Mouse (Mus musculus) adrenal gland, postnatal 36 days (tissue): ENCODE measurements around the gene Galc. TPM values are rescaled to one million over a fixed set of nuclear protein-coding genes. Genes with fewer than 3 reads are reported as not detected.
A peak's percentile ranks its signal among the peaks of the same experiment; 100 is the strongest.

Experiments
- DNase-seq, 2 experiments: peaks; one replicate each; pipeline ENCODE4 v3.0.0; 2021; ENCODE audit warnings: mixed read lengths in 1 of 2
- total RNA-seq, 2 experiments: library from RNA; stranded (reverse); gene quantifications; 2 replicates each; pipeline ENCODE4 v1.2.3; 2021

Gene Galc
- total RNA-seq, 2 experiments from 2014 or later: 11.1 to 20.1 TPM

- DNase-seq: peak in 1 of 2 experiments; percentile 15
Observed at GRCm38 (mm10) chr12:98181729-98182128, 77.5 kb downstream of the Galc start.

DNA sequence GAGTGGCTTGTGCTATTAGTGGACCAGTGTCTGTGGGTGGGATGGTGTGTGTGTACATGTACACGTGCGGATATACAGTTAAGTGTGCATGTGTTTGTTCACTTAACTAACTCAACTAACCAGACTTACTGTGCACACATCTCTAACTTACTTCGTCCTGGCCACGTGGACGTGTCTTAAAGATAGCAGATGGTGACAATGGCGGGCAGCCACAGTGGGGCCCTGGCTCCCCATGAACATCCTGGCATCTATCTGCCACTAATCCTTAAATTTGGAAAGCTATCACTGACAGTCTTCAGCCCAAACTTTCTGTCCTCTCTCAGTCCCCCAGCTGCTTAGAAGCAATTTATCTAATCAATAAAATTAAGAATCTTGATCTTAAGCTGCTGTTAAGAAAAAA is 78.5 kb downstream of the Galc start:
- DNase-seq: no peak

GRCm38 (mm10) chr12:98180235-98180800 is 78.9 kb downstream of the Galc start:
- DNase-seq: no peak

- no peak for DNase-seq
Observed at GRCm38 (mm10) chr12:98179496-98179895, 79.8 kb downstream of the Galc start.

- no peak for DNase-seq
Observed at GRCm38 (mm10) chr12:98176632-98177031, 82.6 kb downstream of the Galc start.

DNA sequence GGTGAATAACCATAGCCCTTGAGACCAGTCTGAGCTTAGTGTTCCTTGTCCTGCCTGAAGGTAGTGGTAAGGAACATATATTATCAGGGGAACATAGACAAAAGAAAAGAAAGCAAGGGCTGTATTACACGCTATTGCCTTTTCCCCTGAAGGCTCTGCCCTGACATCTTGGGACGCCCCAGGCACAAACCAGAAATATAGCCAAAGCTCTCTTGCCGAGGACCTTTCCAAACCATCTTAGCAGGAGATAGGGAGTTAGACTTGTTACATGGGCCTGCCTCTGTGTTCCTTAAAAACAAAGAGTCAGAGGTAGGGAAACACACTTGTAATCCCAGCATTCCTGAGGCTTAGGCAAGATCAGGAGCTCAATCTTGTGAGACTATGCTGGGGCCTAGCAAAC is 97.4 kb downstream of the Galc start:
- DNase-seq: no peak

GRCm38 (mm10) chr12:98160867-98161266 is 98.4 kb downstream of the Galc start:
- DNase-seq: no peak

Other genes starting within 250 kb of the Galc start
- 1 to 10 TPM; 1.3 to 1.4 TPM for gene Gpr65, start 9.2 kb upstream of the Galc start, total RNA-seq